Mouse (Mus musculus) erythroblast, adult 5-6 weeks (primary cell): ENCODE measurements around the gene AC109138.7. TPM values are rescaled to one million over a fixed set of nuclear protein-coding genes. Genes with fewer than 3 reads are reported as not detected.

Experiments used
- ATAC-seq: replicated peaks from 2 replicates; pipeline ENCODE4 v1.8.0; 2016; ENCODE audit warnings: moderate number of reproducible peaks, mild to moderate bottlenecking, moderate TSS enrichment, inconsistent platforms; ENCODE audit not compliant: poor library complexity, low FRiP score, severe bottlenecking
- total RNA-seq, 2 experiments: library from RNA; stranded (forward) in 1 of 2; stranded (reverse) in 1 of 2; fragments of 150-400 nt in 1 of 2; fragments of 200-764, 138-1000 nt in 1 of 2; gene quantifications; 2 replicates each; pipeline versions ENCODE4 v1.2.3 to v1.2.4; 2015 to 2017; ENCODE audit warnings: low replicate concordance in 2 of 2

The AC109138.7 gene
- total RNA-seq, 2 experiments from 2014 or later: not detected

- ATAC-seq: peak; percentile 13; the same call in 1 of the 2 replicates
Measured at GRCm38 (mm10) chr19:4192251-4192985, 21.7 kb upstream of the AC109138.7 start.

GRCm38 (mm10) chr19:4193129-4193528, 21.0 kb upstream of the AC109138.7 start:
- no peak for ATAC-seq

- ATAC-seq: no peak
Measured at GRCm38 (mm10) chr19:4194021-4194724, 20.0 kb upstream of the AC109138.7 start.

GRCm38 (mm10) chr19:4194776-4195650, 19.1 kb upstream of the AC109138.7 start:
- ATAC-seq: no peak

GRCm38 (mm10) chr19:4196048-4196447, 18.1 kb upstream of the AC109138.7 start:
- no peak for ATAC-seq

- ATAC-seq: no peak
Measured at GRCm38 (mm10) chr19:4196548-4196947, 17.6 kb upstream of the AC109138.7 start.

GRCm38 (mm10) chr19:4197180-4197579, 17.0 kb upstream of the AC109138.7 start:
- no peak for ATAC-seq

GRCm38 (mm10) chr19:4201291-4201909, 12.8 kb upstream of the AC109138.7 start, which contains the start of gene Rad9a:
Gene Rad9a (minus strand): TSS chr19:4201662.
- peak; percentile 89 for ATAC-seq

GRCm38 (mm10) chr19:4202149-4202548, 12.0 kb upstream of the AC109138.7 start:
- ATAC-seq: no peak

- no peak for ATAC-seq
Measured at GRCm38 (mm10) chr19:4203148-4203547, 11.0 kb upstream of the AC109138.7 start.

GRCm38 (mm10) chr19:4203604-4204326, 10.4 kb upstream of the AC109138.7 start:
- ATAC-seq: no peak

- no peak for ATAC-seq
Measured at GRCm38 (mm10) chr19:4204889-4205288, 9.3 kb upstream of the AC109138.7 start.

- ATAC-seq: peak; percentile 41
Measured at GRCm38 (mm10) chr19:4206971-4207370, 7.2 kb upstream of the AC109138.7 start.

GRCm38 (mm10) chr19:4208563-4208962, 5.6 kb upstream of the AC109138.7 start:
- no peak for ATAC-seq

GRCm38 (mm10) chr19:4211891-4212588, 2.1 kb upstream of the AC109138.7 start:
- no peak for ATAC-seq

- no peak for ATAC-seq
Measured at GRCm38 (mm10) chr19:4213524-4213974, 608 bp upstream of the AC109138.7 start.

GRCm38 (mm10) chr19:4214771-4215450, 754 bp downstream of the AC109138.7 start:
- ATAC-seq: no peak

- ATAC-seq: no peak
Measured at GRCm38 (mm10) chr19:4215451-4215840, 1.3 kb downstream of the AC109138.7 start.
